Mouse (Mus musculus): ENCODE results near the gene Gatd1. TPM values are rescaled to one million over a fixed set of nuclear protein-coding genes. Genes with fewer than 3 reads are reported as not detected.

Gene Gatd1
- polyA plus RNA-seq, 1 experiment: 36.7 TPM

GRCm38 (mm10) chr7:141438201-141438968, 24.4 kb upstream of the Gatd1 start:
- no peak overlapping the region for H3K4me3 ChIP-seq (ENCODE audit: low read depth, low read length)
- peaks cover 36% of the 10 kb centered on the region for H3K36me3 ChIP-seq (ENCODE audit: control insufficient read depth, insufficient read depth, low read length, poor library complexity, severe bottlenecking)
- H3K9ac ChIP-seq (ENCODE audit: low read depth, poor library complexity, severe bottlenecking): no peak overlapping the region
- no peaks in the 10 kb centered on the region for H3K9me3 ChIP-seq (replicated peaks; ENCODE audit: control insufficient read depth, insufficient read depth, low read length, poor library complexity, severe bottlenecking)
- TF ChIP-seq POLR2A (IDR thresholded peaks at IDR 0.05; ENCODE audit: insufficient read depth, low read length) (no peak), CTCF (IDR thresholded peaks at IDR 0.05; ENCODE audit: low read depth, low read length) (no peak), EP300 (IDR thresholded peaks at IDR 0.05; ENCODE audit: insufficient read depth, low read depth, low read length) (no peak)
- no peaks in the 10 kb centered on the region for H3K27me3 ChIP-seq (ENCODE audit: control insufficient read depth, insufficient read depth, low read length, poor library complexity, severe bottlenecking)
- no peak overlapping the region for H3K27ac ChIP-seq (ENCODE audit: insufficient read depth, low read length)
- peaks cover 2% of the 10 kb centered on the region for H3K4me1 ChIP-seq (ENCODE audit: control insufficient read depth, insufficient read depth, low read length)

- TF ChIP-seq CTCF (IDR thresholded peaks at IDR 0.05; ENCODE audit: low read depth, low read length) (peak; percentile 53), EP300 (IDR thresholded peaks at IDR 0.05; ENCODE audit: insufficient read depth, low read depth, low read length) (no peak), POLR2A (IDR thresholded peaks at IDR 0.05; ENCODE audit: insufficient read depth, low read length) (no peak)
- no peaks in the 10 kb centered on the region for H3K9me3 ChIP-seq (replicated peaks; ENCODE audit: control insufficient read depth, insufficient read depth, low read length, poor library complexity, severe bottlenecking)
- peak within 1 kb of the TSS; percentile 75 for H3K9ac ChIP-seq (ENCODE audit: low read depth, poor library complexity, severe bottlenecking)
- H3K27me3 ChIP-seq (ENCODE audit: control insufficient read depth, insufficient read depth, low read length, poor library complexity, severe bottlenecking): no peaks in the 10 kb centered on the region
- peaks cover 2% of the 10 kb centered on the region for H3K4me1 ChIP-seq (ENCODE audit: control insufficient read depth, insufficient read depth, low read length)
- H3K4me3 ChIP-seq (ENCODE audit: low read depth, low read length): peak within 1 kb of the TSS; percentile 83
- no peak within 1 kb of the TSS for H3K27ac ChIP-seq (ENCODE audit: insufficient read depth, low read length)
- peaks cover 36% of the 10 kb centered on the region for H3K36me3 ChIP-seq (ENCODE audit: control insufficient read depth, insufficient read depth, low read length, poor library complexity, severe bottlenecking)
Observed at GRCm38 (mm10) chr7:141437178-141438120, 23.5 kb upstream of the Gatd1 start, which contains the start of gene Slc25a22. Slc25a22 (minus strand) TSS chr7:141437892.

GRCm38 (mm10) chr7:141436523-141436892, 22.6 kb upstream of the Gatd1 start:
- H3K36me3 ChIP-seq (ENCODE audit: control insufficient read depth, insufficient read depth, low read length, poor library complexity, severe bottlenecking): peaks cover 30% of the 10 kb centered on the region
- H3K4me1 ChIP-seq (ENCODE audit: control insufficient read depth, insufficient read depth, low read length): peaks cover 2% of the 10 kb centered on the region
- H3K27me3 ChIP-seq (ENCODE audit: control insufficient read depth, insufficient read depth, low read length, poor library complexity, severe bottlenecking): no peaks in the 10 kb centered on the region
- TF ChIP-seq POLR2A (IDR thresholded peaks at IDR 0.05; ENCODE audit: insufficient read depth, low read length) (no peak), EP300 (IDR thresholded peaks at IDR 0.05; ENCODE audit: insufficient read depth, low read depth, low read length) (no peak), CTCF (IDR thresholded peaks at IDR 0.05; ENCODE audit: low read depth, low read length) (no peak)
- no peaks in the 10 kb centered on the region for H3K9me3 ChIP-seq (replicated peaks; ENCODE audit: control insufficient read depth, insufficient read depth, low read length, poor library complexity, severe bottlenecking)
- peak overlapping the region; percentile 75 for H3K9ac ChIP-seq (ENCODE audit: low read depth, poor library complexity, severe bottlenecking)
- no peak overlapping the region for H3K4me3 ChIP-seq (ENCODE audit: low read depth, low read length)
- H3K27ac ChIP-seq (ENCODE audit: insufficient read depth, low read length): no peak overlapping the region

DNA sequence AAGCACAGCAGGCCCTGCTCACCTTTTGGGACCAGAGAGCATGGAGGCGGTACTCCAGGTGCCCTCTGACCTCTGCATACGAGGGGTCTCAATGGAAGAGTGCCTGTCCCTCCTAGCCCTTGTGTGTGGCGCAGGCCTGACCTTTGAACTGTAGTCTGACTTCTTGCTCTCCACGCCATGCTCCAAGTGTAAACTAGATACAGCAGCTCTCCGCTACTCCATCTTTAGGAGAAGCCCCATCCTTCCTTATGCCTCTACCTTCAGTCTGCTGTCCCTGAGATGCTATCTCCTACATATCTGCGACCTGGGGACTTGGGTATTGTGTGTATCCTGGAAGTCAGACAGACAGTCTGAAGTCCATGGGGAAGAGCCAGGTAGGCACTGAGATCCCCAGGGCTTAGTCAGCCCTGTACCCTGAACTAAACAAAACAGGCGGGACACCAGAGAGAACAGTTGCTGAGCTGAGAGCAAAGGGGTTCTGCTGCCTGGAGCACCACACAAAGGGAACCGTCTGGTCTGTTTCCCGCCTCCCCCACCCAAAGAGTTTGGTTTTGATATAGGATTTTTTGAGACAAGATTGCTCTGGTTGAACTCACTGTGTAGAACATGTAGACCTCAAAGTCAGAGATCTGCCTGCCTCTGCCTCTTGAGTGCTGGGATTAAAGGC, 22.1 kb upstream of the Gatd1 start:
- Histone ChIP-seq H3K9me3 (replicated peaks; ENCODE audit: control insufficient read depth, insufficient read depth, low read length, poor library complexity, severe bottlenecking) (no peaks in the 10 kb centered on the region), H3K36me3 (ENCODE audit: control insufficient read depth, insufficient read depth, low read length, poor library complexity, severe bottlenecking) (peaks cover 25% of the 10 kb centered on the region), H3K4me3 (ENCODE audit: low read depth, low read length) (no peak overlapping the region), H3K4me1 (ENCODE audit: control insufficient read depth, insufficient read depth, low read length) (peaks cover 2% of the 10 kb centered on the region), H3K9ac (ENCODE audit: low read depth, poor library complexity, severe bottlenecking) (no peak overlapping the region), H3K27ac (ENCODE audit: insufficient read depth, low read length) (no peak overlapping the region), H3K27me3 (ENCODE audit: control insufficient read depth, insufficient read depth, low read length, poor library complexity, severe bottlenecking) (no peaks in the 10 kb centered on the region)
- TF ChIP-seq CTCF (IDR thresholded peaks at IDR 0.05; ENCODE audit: low read depth, low read length): no peak
- TF ChIP-seq EP300 (IDR thresholded peaks at IDR 0.05; ENCODE audit: insufficient read depth, low read depth, low read length): no peak
- no peak for TF ChIP-seq POLR2A (IDR thresholded peaks at IDR 0.05; ENCODE audit: insufficient read depth, low read length)

DNA sequence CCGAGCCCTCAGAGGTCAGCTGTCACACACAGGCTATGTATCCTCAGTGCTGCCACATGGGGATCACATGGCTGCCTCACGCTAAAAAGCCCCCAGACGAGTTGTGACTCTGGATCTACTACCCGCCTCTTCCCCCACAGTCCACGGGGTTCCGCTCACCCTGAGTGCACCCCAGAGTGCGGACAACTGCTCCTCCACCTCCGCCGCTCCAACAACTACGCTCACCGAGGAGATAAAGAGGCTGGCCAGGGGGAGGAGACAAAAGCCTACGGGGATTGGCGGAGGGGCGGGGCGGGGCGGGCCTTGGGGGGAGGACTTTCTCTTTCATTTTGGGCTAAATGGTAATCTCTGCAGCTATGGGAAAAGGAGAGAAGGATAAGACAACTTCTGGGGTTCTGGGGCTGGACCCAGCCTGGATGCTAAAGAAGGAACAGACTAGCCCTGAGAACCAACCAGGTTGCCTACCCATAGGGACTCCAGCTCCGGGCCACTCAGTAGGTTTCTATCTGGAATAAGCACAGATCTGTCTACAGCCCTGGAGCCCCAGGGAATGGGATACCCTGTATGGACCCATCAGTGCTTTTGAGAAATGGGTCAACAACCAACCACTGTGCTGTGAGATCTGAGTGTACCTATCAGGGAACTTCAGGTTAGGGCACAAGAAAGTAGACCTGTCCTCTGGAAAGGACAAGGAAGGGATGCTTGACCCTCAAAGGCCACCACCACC, 21.4 kb upstream of the Gatd1 start:
- no peak overlapping the region for H3K9ac ChIP-seq (ENCODE audit: low read depth, poor library complexity, severe bottlenecking)
- no peaks in the 10 kb centered on the region for H3K27me3 ChIP-seq (ENCODE audit: control insufficient read depth, insufficient read depth, low read length, poor library complexity, severe bottlenecking)
- peaks cover 2% of the 10 kb centered on the region for H3K4me1 ChIP-seq (ENCODE audit: control insufficient read depth, insufficient read depth, low read length)
- H3K27ac ChIP-seq (ENCODE audit: insufficient read depth, low read length): no peak overlapping the region
- H3K4me3 ChIP-seq (ENCODE audit: low read depth, low read length): peak overlapping the region; percentile 40
- H3K36me3 ChIP-seq (ENCODE audit: control insufficient read depth, insufficient read depth, low read length, poor library complexity, severe bottlenecking): peaks cover 21% of the 10 kb centered on the region
- no peaks in the 10 kb centered on the region for H3K9me3 ChIP-seq (replicated peaks; ENCODE audit: control insufficient read depth, insufficient read depth, low read length, poor library complexity, severe bottlenecking)
- no peak for TF ChIP-seq CTCF (IDR thresholded peaks at IDR 0.05; ENCODE audit: low read depth, low read length)
- TF ChIP-seq EP300 (IDR thresholded peaks at IDR 0.05; ENCODE audit: insufficient read depth, low read depth, low read length): no peak
- TF ChIP-seq POLR2A (IDR thresholded peaks at IDR 0.05; ENCODE audit: insufficient read depth, low read length): no peak
